16 mouse cellular contexts compared by ENCODE assay signal in the genomic region with DNA sequence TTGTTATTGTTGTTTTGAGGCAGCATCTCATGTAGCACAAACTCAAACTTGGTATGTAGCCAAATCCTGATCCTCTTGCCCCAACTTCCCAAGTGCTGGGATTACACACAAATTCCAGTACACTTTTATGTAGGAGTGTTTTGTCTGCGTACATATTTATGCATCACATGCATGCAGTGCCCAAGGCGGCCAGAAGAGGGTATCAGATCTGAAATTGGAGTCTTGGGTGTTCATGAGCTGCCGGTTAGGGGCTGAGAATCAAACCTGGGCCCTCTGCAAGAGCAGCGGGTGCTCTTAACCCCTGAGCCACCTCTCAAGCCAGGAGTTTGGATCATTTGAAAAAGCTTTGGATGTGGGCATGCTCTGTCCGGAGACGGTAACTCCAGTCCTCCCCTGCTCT. TPM values are rescaled to one million over a fixed set of nuclear protein-coding genes. Genes with fewer than 3 reads are reported as not detected.
DNase-seq lines count a peak whose midpoint lies in the region; ATAC-seq and TF ChIP-seq lines count a peak whose summit lies in the region.
"Had no signal": no experiment of that assay in that cellular context is flagged by ENCODE, and none has a peak within 500 bp of the region (broad histone marks: within the 10 kb centered on the region; RNA-seq: fewer than 3 reads in every experiment).

No protein-coding gene starts in this region.

- ATAC-seq in liver, embryonic 13.5 days (ENCODE audit: low read depth): no peak
- no peak for ATAC-seq in liver, embryonic 11.5 days (replicated peaks; ENCODE audit: low FRiP score)
- ATAC-seq in liver, embryonic 15.5 days (ENCODE audit: insufficient read depth): no peak

- peak overlapping the region; percentile 47 for H3K9ac ChIP-seq in heart, adult 2 months (ENCODE audit: low read depth, low read length)
- H3K9ac ChIP-seq in liver, embryonic 13.5 days: no peak overlapping the region
- no peak overlapping the region for H3K9ac ChIP-seq in liver, embryonic 11.5 days (ENCODE audit: low read depth, low read length)
- no peak overlapping the region for H3K9ac ChIP-seq in liver, embryonic 15.5 days

- peak overlapping the region; percentile 95 for H3K27ac ChIP-seq in heart, adult 2 months
- H3K27ac ChIP-seq in liver, embryonic 13.5 days: peak overlapping the region; percentile 96
- H3K27ac ChIP-seq in liver, embryonic 11.5 days (ENCODE audit: low read depth, low read length): no peak overlapping the region
- 0 out of 2 replicates have a peak overlapping the region, but pooled peaks have one; percentile 95 for H3K27ac ChIP-seq in liver, embryonic 15.5 days (replicated peaks)
- H3K27ac ChIP-seq: hindbrain, embryonic 10.5 days had no signal

- DNase-seq in heart, adult 2 months: no peak
- DNase-seq in heart, adult 11 months: no peak
- no peak for DNase-seq in liver, embryonic 13.5 days
- no peak for DNase-seq in liver, embryonic 11.5 days (ENCODE audit: low spot score)
- DNase-seq in retina, embryonic 14.5 days (ENCODE audit: low spot score): no peak
- DNase-seq in right cerebral cortex, adult 18-20 months: no peak
- DNase-seq: adrenal gland, postnatal 25 days; cerebellum, postnatal 14 days; kidney, postnatal 10 days; thymus, postnatal 25 days had no signal

- no peaks in the 10 kb centered on the region for H3K79me2 ChIP-seq in heart, adult 2 months (replicated peaks; ENCODE audit: control insufficient read depth, insufficient read depth, low read length)
- H3K79me2 ChIP-seq in myocyte (ENCODE audit: control insufficient read depth, insufficient read depth): no peaks in the 10 kb centered on the region

- H3K4me3 ChIP-seq in heart, adult 2 months: no peak overlapping the region
- no peak overlapping the region for H3K4me3 ChIP-seq in liver, embryonic 13.5 days (replicated peaks)
- no peak overlapping the region for H3K4me3 ChIP-seq in liver, embryonic 11.5 days (ENCODE audit: low read depth, low read length)
- H3K4me3 ChIP-seq in liver, embryonic 15.5 days (replicated peaks): no peak overlapping the region
- no peak overlapping the region for H3K4me3 ChIP-seq in myocyte
- H3K4me3 ChIP-seq: hindbrain, embryonic 10.5 days had no signal

- no peak for TF ChIP-seq POLR2A in heart, adult 2 months (IDR thresholded peaks at IDR 0.05; ENCODE audit: insufficient read depth, low read depth, low read length)
- no peak for TF ChIP-seq POLR2A in myocyte (IDR thresholded peaks at IDR 0.05; ENCODE audit: insufficient read length, low read depth)

- 96% methylated on average over 6 of the region's 6 CpGs for WGBS in heart, adult 2 months
- WGBS in liver, embryonic 13.5 days (ENCODE audit: insufficient replicate concordance): 92% methylated on average over 6 of the region's 6 CpGs
- WGBS in liver, embryonic 11.5 days: 87% methylated on average over 6 of the region's 6 CpGs
- WGBS in liver, embryonic 15.5 days (ENCODE audit: insufficient replicate concordance): 91% methylated on average over 6 of the region's 6 CpGs

- peaks cover 21% of the 10 kb centered on the region for H3K4me1 ChIP-seq in heart, adult 2 months (ENCODE audit: control insufficient read depth, insufficient read depth, low read length)
- H3K4me1 ChIP-seq in liver, embryonic 13.5 days (replicated peaks): peaks cover 87% of the 10 kb centered on the region
- H3K4me1 ChIP-seq in liver, embryonic 11.5 days (replicated peaks; ENCODE audit: control insufficient read depth, insufficient read depth, low read length): peaks cover 52% of the 10 kb centered on the region
- H3K4me1 ChIP-seq in liver, embryonic 15.5 days (replicated peaks): peaks cover 86% of the 10 kb centered on the region

- intact Hi-C loops in heart, adult 2 months (cut with DNase I): no loop called here

- peaks cover 7% of the 10 kb centered on the region for H3K36me3 ChIP-seq in heart, adult 2 months (ENCODE audit: control insufficient read depth, insufficient read depth, low read length)
- no peaks in the 10 kb centered on the region; the same call in 1 of the 2 replicates for H3K36me3 ChIP-seq in liver, embryonic 13.5 days
- H3K36me3 ChIP-seq in liver, embryonic 11.5 days (ENCODE audit: control insufficient read depth, insufficient read depth, low read length): no peaks in the 10 kb centered on the region
- no peaks in the 10 kb centered on the region for H3K36me3 ChIP-seq in liver, embryonic 15.5 days (replicated peaks)
- no peaks in the 10 kb centered on the region for H3K36me3 ChIP-seq in myocyte (ENCODE audit: control insufficient read depth, insufficient read depth)
- H3K36me3 ChIP-seq: hindbrain, embryonic 10.5 days had no signal

- TF ChIP-seq CTCF in heart, adult 2 months (IDR thresholded peaks at IDR 0.05): peak; percentile 48

- H3ac ChIP-seq in myocyte (ENCODE audit: control insufficient read depth, insufficient read length): no peak overlapping the region

- no peaks in the 10 kb centered on the region for H3K27me3 ChIP-seq in heart, adult 2 months (ENCODE audit: control insufficient read depth, insufficient read depth, low read length)
- H3K27me3 ChIP-seq in liver, embryonic 13.5 days: 0 out of 2 replicates have a peak, but pooled peaks cover 5% of the 10 kb centered on the region
- no peaks in the 10 kb centered on the region for H3K27me3 ChIP-seq in liver, embryonic 11.5 days (replicated peaks; ENCODE audit: control insufficient read depth, insufficient read depth, low read length)
- no peaks in the 10 kb centered on the region for H3K27me3 ChIP-seq in liver, embryonic 15.5 days
- H3K27me3 ChIP-seq in myocyte (ENCODE audit: control insufficient read depth, insufficient read depth, insufficient read length): no peaks in the 10 kb centered on the region

- H3K9me3 ChIP-seq in liver, embryonic 13.5 days (replicated peaks): no peaks in the 10 kb centered on the region
- H3K9me3 ChIP-seq in liver, embryonic 11.5 days (ENCODE audit: control insufficient read depth, low read length): no peaks in the 10 kb centered on the region
- 0 out of 2 replicates have a peak, but pooled peaks cover 3% of the 10 kb centered on the region for H3K9me3 ChIP-seq in liver, embryonic 15.5 days (replicated peaks)

- TF ChIP-seq EP300 in heart, adult 2 months (IDR thresholded peaks at IDR 0.05; ENCODE audit: insufficient read depth, low read depth, low read length): no peak

- no peak overlapping the region for H3K4me2 ChIP-seq in liver, embryonic 13.5 days
- no peak overlapping the region for H3K4me2 ChIP-seq in liver, embryonic 11.5 days
- no peak overlapping the region for H3K4me2 ChIP-seq in liver, embryonic 15.5 days
- peak overlapping the region; percentile 59 for H3K4me2 ChIP-seq in myocyte (ENCODE audit: low read depth)

TF ChIP-seq in myocyte, 11 proteins besides CTCF, POLR2A, EP300 and RAD21:
- no peak for TF ChIP-seq E2F4 (IDR thresholded peaks at IDR 0.05; ENCODE audit: insufficient read depth)
- TF ChIP-seq TCF12 (IDR thresholded peaks at IDR 0.05; ENCODE audit: insufficient read depth, poor library complexity, severe bottlenecking): no peak
- no peak for TF ChIP-seq MYOD1 (IDR thresholded peaks at IDR 0.05; ENCODE audit: control insufficient read depth in 1 of 3, insufficient read length in 2 of 3, low read depth in 2 of 3)
- TF ChIP-seq USF1 (IDR thresholded peaks at IDR 0.05; ENCODE audit: low read depth): no peak
- no peak for TF ChIP-seq SRF (IDR thresholded peaks at IDR 0.05; ENCODE audit: control insufficient read depth, insufficient read length, low read depth)

RNA-seq across cellular contexts. Expression of a gene that starts 28.3 kb away (rescaled TPM):
- not detected for total RNA-seq in heart, adult 2 months (2021)
- 9.1 TPM in 1 of 2 replicates, not detected in the other for polyA plus RNA-seq in heart, adult 2 months (2012; rRNA removed)
- polyA plus RNA-seq in liver, embryonic 13.5 days (2015; fragmentation: Nextera tagmentation; extraction: Ambion mirVana): not detected in 2 replicates
- polyA plus RNA-seq in liver, embryonic 11.5 days (2014; fragmentation: Nextera tagmentation; extraction: Ambion mirVana): not detected in 2 replicates
- polyA plus RNA-seq in liver, embryonic 15.5 days (2015; fragmentation: Nextera tagmentation; extraction: Ambion mirVana): not detected in 2 replicates
- polyA plus RNA-seq in myocyte (2012; fragmentation: generic; extraction: Trizol): not detected
- total RNA-seq: adrenal gland, postnatal 25 days; layer of hippocampus, postnatal 25 days; megakaryocyte progenitor cell, adult 5-6 weeks had no signal
- polyA plus RNA-seq: hindbrain, embryonic 10.5 days; limb, embryonic 11.5 days had no signal

RNA-seq across cellular contexts. Expression of a gene that starts 40.8 kb away (rescaled TPM):
- total RNA-seq in heart, adult 2 months (2021): 10 to 100 TPM; 11.0 to 13.5 TPM
- polyA plus RNA-seq in heart, adult 2 months (2012; rRNA removed): 9.3 and 12.7 TPM in 2 replicates
- 0.86 and 1.1 TPM in 2 replicates for polyA plus RNA-seq in liver, embryonic 13.5 days (2015; fragmentation: Nextera tagmentation; extraction: Ambion mirVana)
- 3.1 and 3.4 TPM in 2 replicates for polyA plus RNA-seq in liver, embryonic 11.5 days (2014; fragmentation: Nextera tagmentation; extraction: Ambion mirVana)
- polyA plus RNA-seq in liver, embryonic 15.5 days (2015; fragmentation: Nextera tagmentation; extraction: Ambion mirVana): 0.88 and 0.96 TPM in 2 replicates
- polyA plus RNA-seq in myocyte (2012; fragmentation: generic; extraction: Trizol): 2.1 TPM
- total RNA-seq: megakaryocyte progenitor cell, adult 5-6 weeks had no signal
